In genomic region chr11:106648347-106648746, GRCm38 (mm10) we compare ENCODE assay signal across 8 mouse cellular contexts. TPM values are rescaled to one million over a fixed set of nuclear protein-coding genes. Genes with fewer than 3 reads are reported as not detected.
A peak's percentile ranks its signal among the peaks of the same experiment; 100 is the strongest.
DNase-seq lines count a peak whose midpoint lies in the region; ATAC-seq and TF ChIP-seq lines count a peak whose summit lies in the region.

No protein-coding gene starts in this region.

- no peaks in the 10 kb centered on the region for H3K27me3 ChIP-seq in midbrain, embryonic 14.5 days (ENCODE audit: control insufficient read depth, insufficient read depth, low read length)
- no peaks in the 10 kb centered on the region for H3K27me3 ChIP-seq in midbrain, embryonic 13.5 days
- no peaks in the 10 kb centered on the region for H3K27me3 ChIP-seq in intestine, postnatal 0 days (replicated peaks; ENCODE audit: control insufficient read depth, insufficient read depth, low read length)

- no peaks in the 10 kb centered on the region for H3K9me3 ChIP-seq in midbrain, embryonic 14.5 days (ENCODE audit: control insufficient read depth, low read length)
- no peaks in the 10 kb centered on the region for H3K9me3 ChIP-seq in midbrain, embryonic 13.5 days
- no peaks in the 10 kb centered on the region for H3K9me3 ChIP-seq in intestine, postnatal 0 days (ENCODE audit: control insufficient read depth)

- no peak overlapping the region for H3K4me2 ChIP-seq in midbrain, embryonic 14.5 days (ENCODE audit: low read length)
- no peak overlapping the region for H3K4me2 ChIP-seq in midbrain, embryonic 13.5 days (replicated peaks)
- H3K4me2 ChIP-seq in intestine, postnatal 0 days (replicated peaks; ENCODE audit: low read depth), result no peak overlapping the region

- ATAC-seq in midbrain, embryonic 14.5 days (ENCODE audit: low FRiP score, low TSS enrichment), result no peak
- ATAC-seq in midbrain, embryonic 13.5 days, result no peak
- peak; percentile 73 for ATAC-seq in erythroblast, adult 5-6 weeks (replicated peaks; ENCODE audit: low FRiP score, poor library complexity, severe bottlenecking)
- ATAC-seq in intestine, postnatal 0 days, result no peak

- WGBS in midbrain, embryonic 14.5 days, result 22% methylated on average over 13 of the region's 13 CpGs
- WGBS in midbrain, embryonic 13.5 days, result 25% methylated on average over 13 of the region's 13 CpGs
- 21% methylated on average over 13 of the region's 13 CpGs for WGBS in intestine, postnatal 0 days
- 23% methylated on average over 13 of the region's 13 CpGs for WGBS in olfactory bulb, adult 2 months

- peak; percentile 91 for DNase-seq in midbrain, embryonic 14.5 days
- peak; percentile 85 for DNase-seq in brain, adult 2 months (ENCODE audit: low read depth, low spot score)
- DNase-seq in liver, result peak; percentile 72
- DNase-seq in thymus, postnatal 0 days (ENCODE audit: low spot score), result peak; percentile 85

- TF ChIP-seq POLR2A in olfactory bulb, adult 2 months (IDR thresholded peaks at IDR 0.05; ENCODE audit: insufficient read depth, low read depth, low read length), result no peak

- H3K4me3 ChIP-seq in midbrain, embryonic 14.5 days (replicated peaks; ENCODE audit: low read depth, low read length), result no peak overlapping the region
- H3K4me3 ChIP-seq in midbrain, embryonic 13.5 days (replicated peaks), result no peak overlapping the region
- H3K4me3 ChIP-seq in intestine, postnatal 0 days (ENCODE audit: low read depth, low read length), result no peak overlapping the region
- no peak overlapping the region for H3K4me3 ChIP-seq in olfactory bulb, adult 2 months (ENCODE audit: insufficient read depth, low read depth, low read length)

- H3K9ac ChIP-seq in midbrain, embryonic 14.5 days (replicated peaks; ENCODE audit: low read length), result no peak overlapping the region
- no peak overlapping the region for H3K9ac ChIP-seq in midbrain, embryonic 13.5 days (replicated peaks)
- no peak overlapping the region for H3K9ac ChIP-seq in intestine, postnatal 0 days (ENCODE audit: low read depth, low read length)

- H3K4me1 ChIP-seq in midbrain, embryonic 14.5 days (ENCODE audit: control insufficient read depth, insufficient read depth, low read length), result no peaks in the 10 kb centered on the region
- no peaks in the 10 kb centered on the region for H3K4me1 ChIP-seq in midbrain, embryonic 13.5 days (replicated peaks)
- H3K4me1 ChIP-seq in intestine, postnatal 0 days (replicated peaks; ENCODE audit: control insufficient read depth, insufficient read depth, low read length), result no peaks in the 10 kb centered on the region
- 0 out of 2 replicates have a peak, but pooled peaks cover 2% of the 10 kb centered on the region for H3K4me1 ChIP-seq in olfactory bulb, adult 2 months (ENCODE audit: control insufficient read depth, insufficient read depth, low read length)

- no peak overlapping the region for H3K27ac ChIP-seq in midbrain, embryonic 14.5 days (replicated peaks; ENCODE audit: low read depth, low read length)
- no peak overlapping the region for H3K27ac ChIP-seq in midbrain, embryonic 13.5 days
- no peak overlapping the region for H3K27ac ChIP-seq in intestine, postnatal 0 days (ENCODE audit: low read depth, low read length)
- no peak overlapping the region; the same call in 1 of the 2 replicates for H3K27ac ChIP-seq in olfactory bulb, adult 2 months (ENCODE audit: insufficient read depth, low read depth, low read length)

- no peaks in the 10 kb centered on the region for H3K36me3 ChIP-seq in midbrain, embryonic 14.5 days (ENCODE audit: control insufficient read depth, insufficient read depth, low read length)
- no peaks in the 10 kb centered on the region for H3K36me3 ChIP-seq in midbrain, embryonic 13.5 days
- no peaks in the 10 kb centered on the region for H3K36me3 ChIP-seq in intestine, postnatal 0 days (ENCODE audit: control insufficient read depth, insufficient read depth)

- peak; percentile 90 for TF ChIP-seq CTCF in intestine, postnatal 0 days (IDR thresholded peaks at IDR 0.05; ENCODE audit: low read depth)
- TF ChIP-seq CTCF in olfactory bulb, adult 2 months (IDR thresholded peaks at IDR 0.05; ENCODE audit: insufficient read depth, low read depth, low read length), result peak; percentile 81

RNA-seq across cellular contexts. Expression of gene Tex2, which starts 35.1 kb away (rescaled TPM):
- polyA plus RNA-seq in midbrain, embryonic 14.5 days (2014; fragmentation: Nextera tagmentation; extraction: Ambion mirVana), result 27.3 and 29.1 TPM in 2 replicates
- 17.7 and 18.3 TPM in 2 replicates for polyA plus RNA-seq in midbrain, embryonic 13.5 days (2015; fragmentation: Nextera tagmentation; extraction: Ambion mirVana)
- 8.6 and 10.0 TPM in 2 replicates for total RNA-seq in erythroblast, adult 5-6 weeks (2015; ENCODE audit: low replicate concordance)
- total RNA-seq in erythroblast, adult 5-6 weeks (2017; ENCODE audit: low replicate concordance), result 17.5 and 18.0 TPM in 2 replicates
- 17.1 and 19.3 TPM in 2 replicates for polyA plus RNA-seq in intestine, postnatal 0 days (2015; fragmentation: Nextera tagmentation; extraction: Ambion mirVana)
- not detected in 2 replicates for polyA plus RNA-seq in olfactory bulb, adult 2 months (2012; ENCODE audit: insufficient read depth, insufficient read length, low replicate concordance, missing spikeins)
- 7.0 and 7.2 TPM in 2 replicates for polyA plus RNA-seq in thymus, postnatal 0 days (2015; fragmentation: Nextera tagmentation; extraction: Ambion mirVana)
